Mouse (Mus musculus) pancreas, adult 10 weeks (tissue): ENCODE measurements around the gene Tctex1d2. TPM values are rescaled to one million over a fixed set of nuclear protein-coding genes. Genes with fewer than 3 reads are reported as not detected.

Experiments used
- polyA plus RNA-seq: library from polyadenylated mRNA; stranded (reverse); fragments of 350-450 nt; fragmentation: Illumina TruSeq; extraction: RNeasy Lipid Tissue Mini Kit (QIAGEN cat#74804); gene quantifications from one replicate; pipeline ENCODE4 v1.2.3, GENCODE M21; 2015; ENCODE audit warnings: low read depth, low replicate concordance; ENCODE audit not compliant: insufficient read depth

Gene Tctex1d2
- 2.8 TPM for polyA plus RNA-seq

DNA sequence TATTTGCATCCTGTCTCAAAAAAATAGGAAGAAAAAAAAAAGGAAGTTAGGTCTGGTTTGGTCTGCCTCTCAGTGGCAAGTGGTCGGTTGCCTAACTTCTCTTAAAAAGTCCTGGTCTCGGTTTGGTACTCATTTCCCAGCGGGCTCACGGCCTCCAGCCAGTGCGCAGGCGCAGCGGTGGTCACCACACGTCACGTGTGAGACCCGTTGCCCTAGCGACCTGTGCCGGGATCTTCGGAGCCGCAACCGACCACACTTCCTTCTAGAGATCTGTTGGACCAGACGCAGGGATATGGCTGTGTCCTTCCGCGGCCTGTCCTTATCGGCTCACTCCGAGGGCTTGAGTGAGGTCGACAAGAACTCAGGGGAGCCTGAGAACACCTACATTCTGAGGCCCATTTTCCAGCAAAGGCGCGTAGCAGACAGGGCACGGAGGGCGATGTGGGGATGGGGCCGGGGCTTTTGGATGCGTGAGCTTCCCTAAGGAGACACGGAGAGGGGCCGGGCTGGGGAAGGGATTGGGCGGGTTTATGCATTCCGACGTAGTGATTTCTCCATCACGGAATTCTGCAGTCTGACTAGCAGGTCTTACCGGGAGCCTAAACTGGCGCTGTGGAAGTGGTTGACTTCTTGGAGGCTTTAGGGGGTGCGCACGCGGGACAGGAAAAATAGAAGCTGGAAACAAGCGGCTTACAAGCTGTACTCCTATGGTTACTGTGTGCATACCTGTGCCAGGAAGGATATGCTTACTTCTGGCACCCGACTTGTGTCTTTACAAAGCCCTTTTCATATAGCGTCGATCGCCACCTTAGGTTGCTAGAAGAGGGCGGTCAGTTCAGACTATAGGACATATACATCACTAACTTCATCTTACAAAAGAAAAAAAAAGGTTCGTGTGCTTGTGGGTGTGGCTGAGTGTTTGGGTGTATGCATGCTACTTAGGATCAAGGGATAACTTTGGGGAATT lies at the start of gene Tctex1d2:
TSS of gene Tctex1d2 (plus strand) at position 186 of the 967 bp plus-strand sequence.

DNA sequence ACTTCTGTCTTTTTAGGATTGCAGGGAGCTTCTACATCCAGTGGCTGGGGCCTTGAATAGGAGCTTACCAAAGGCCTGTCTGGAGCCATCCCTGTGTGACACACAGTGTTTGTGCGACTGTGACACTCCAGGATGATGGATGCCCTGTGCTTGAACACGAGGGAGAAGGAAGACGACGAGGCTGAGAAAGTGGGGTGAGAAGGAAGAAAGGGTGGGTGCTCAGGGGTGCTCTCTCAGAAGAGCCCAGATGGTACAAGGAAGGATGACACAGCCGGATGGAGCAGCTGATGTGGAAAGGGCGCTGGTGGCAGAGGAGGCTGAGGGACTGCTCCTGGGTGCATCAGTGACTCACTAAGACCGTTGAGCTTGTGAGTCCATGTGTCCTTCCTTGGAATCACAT lies 19.2 kb upstream of the Tctex1d2 start, which contains the start of gene Tm4sf19:
TSS of gene Tm4sf19 (plus strand) at position 240 of the 400 bp plus-strand sequence.

DNA sequence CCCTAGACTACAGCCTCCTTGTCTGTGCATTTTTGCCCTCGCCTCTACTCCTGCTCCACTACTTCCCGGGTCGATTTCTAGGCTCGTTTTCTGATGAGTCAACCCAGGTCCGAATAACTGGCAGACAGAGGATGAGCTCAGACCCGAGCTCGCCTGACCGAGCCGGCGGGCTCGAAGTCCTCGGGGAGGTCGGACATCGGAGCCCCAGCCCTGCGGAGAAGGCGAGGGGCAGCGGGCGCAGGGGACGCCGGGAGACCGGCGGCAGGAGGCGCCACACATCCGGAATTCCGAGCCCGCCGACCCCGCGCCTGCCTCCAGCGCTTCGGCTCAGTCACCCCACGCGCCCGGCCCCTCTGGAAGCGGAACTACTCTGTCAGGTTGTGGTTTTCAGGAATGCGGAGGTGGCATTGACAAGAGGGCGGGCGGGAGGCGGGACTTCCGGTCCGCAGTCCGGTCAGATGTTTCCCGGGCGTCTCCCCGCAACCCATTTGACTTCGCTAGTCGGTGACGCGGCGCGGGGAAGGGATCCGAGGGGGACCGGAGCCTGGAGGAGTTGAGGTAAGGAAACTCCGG lies 11.1 kb downstream of the Tctex1d2 start, which contains the start of gene Pcyt1a:
TSS of gene Pcyt1a (plus strand) at position 448 of the 573 bp plus-strand sequence.

Other genes starting within 250 kb of the Tctex1d2 start
- not detected for gene Bex6, start 239.9 kb upstream of the Tctex1d2 start, polyA plus RNA-seq
- gene Fbxo45, start 172.5 kb upstream of the Tctex1d2 start, polyA plus RNA-seq: 2.3 TPM
- gene Wdr53, start 172.5 kb upstream of the Tctex1d2 start, polyA plus RNA-seq: 2.8 TPM
- gene Smco1, start 148.2 kb upstream of the Tctex1d2 start, polyA plus RNA-seq: not detected
- gene Rnf168, start 142.2 kb upstream of the Tctex1d2 start, polyA plus RNA-seq: 3.5 TPM
- 2.9 TPM for gene Ubxn7, start 87.4 kb upstream of the Tctex1d2 start, polyA plus RNA-seq
- gene Tm4sf19, start 19.2 kb upstream of the Tctex1d2 start, polyA plus RNA-seq: not detected
- 6.3 TPM for gene Pcyt1a, start 11.2 kb downstream of the Tctex1d2 start, polyA plus RNA-seq
- not detected for gene Slc51a, start 68.2 kb downstream of the Tctex1d2 start, polyA plus RNA-seq
- not detected for gene Zdhhc19, start 76.6 kb downstream of the Tctex1d2 start, polyA plus RNA-seq
- 8.4 TPM for gene Tfrc, start 189.2 kb downstream of the Tctex1d2 start, polyA plus RNA-seq
- gene Tnk2, start 224.2 kb downstream of the Tctex1d2 start, polyA plus RNA-seq: 15.7 TPM